Mouse (Mus musculus): Measurements from ENCODE around the gene Pitpnm3. TPM values are rescaled to one million over a fixed set of nuclear protein-coding genes. Genes with fewer than 3 reads are reported as not detected.
A peak's percentile ranks its signal among the peaks of the same experiment; 100 is the strongest.

Pitpnm3 gene
- polyA plus RNA-seq, 1 experiment from 2014 or later = 1.9 TPM

- WGBS = 72% methylated on average over 8 of the region's 8 CpGs
- no peak for ATAC-seq (ENCODE audit: borderline replicate concordance, extremely low read depth, low FRiP score, low TSS enrichment)
- Histone ChIP-seq H3K9me3 (0 out of 2 replicates have a peak, but pooled peaks cover 5% of the 10 kb centered on the region), H3K27me3 (no peaks in the 10 kb centered on the region), H3K36me3 (no peaks in the 10 kb centered on the region), H3K9ac (no peak overlapping the region), H3K4me3 (no peak overlapping the region), H3K4me2 (no peak overlapping the region), H3K27ac (no peak overlapping the region), H3K4me1 (no peaks in the 10 kb centered on the region)
These were observed 70.5 kb downstream of the Pitpnm3 start for GRCm38 (mm10) chr11:72065103-72065502.

- Histone ChIP-seq H3K36me3 (no peaks in the 10 kb centered on the region), H3K9ac (no peak overlapping the region), H3K4me1 (no peaks in the 10 kb centered on the region), H3K4me2 (no peak overlapping the region), H3K27me3 (no peaks in the 10 kb centered on the region), H3K27ac (no peak overlapping the region), H3K4me3 (no peak overlapping the region), H3K9me3 (0 out of 2 replicates have a peak, but pooled peaks cover 5% of the 10 kb centered on the region)
- WGBS = 73% methylated on average over 6 of the region's 6 CpGs
- no peak for ATAC-seq (ENCODE audit: borderline replicate concordance, extremely low read depth, low FRiP score, low TSS enrichment)
These were observed 71.2 kb downstream of the Pitpnm3 start for GRCm38 (mm10) chr11:72064414-72064813.

- no peak overlapping the region for H3K4me3 ChIP-seq
- WGBS = 63% methylated on average over 13 of the region's 13 CpGs
These were observed 74.4 kb downstream of the Pitpnm3 start for GRCm38 (mm10) chr11:72061093-72061620.

GRCm38 (mm10) chr11:72060416-72060815 is 75.2 kb downstream of the Pitpnm3 start:
- Histone ChIP-seq H3K9me3 (0 out of 2 replicates have a peak, but pooled peaks cover 5% of the 10 kb centered on the region), H3K36me3 (no peaks in the 10 kb centered on the region), H3K9ac (no peak overlapping the region), H3K4me2 (no peak overlapping the region), H3K4me3 (no peak overlapping the region), H3K27me3 (no peaks in the 10 kb centered on the region), H3K4me1 (no peaks in the 10 kb centered on the region), H3K27ac (no peak overlapping the region)
- WGBS = 64% methylated on average over 9 of the region's 9 CpGs
- ATAC-seq (ENCODE audit: borderline replicate concordance, extremely low read depth, low FRiP score, low TSS enrichment) = no peak

More at GRCm38 (mm10) chr11:72061093-72061620, 74.4 kb downstream of the Pitpnm3 start:
- no peaks in the 10 kb centered on the region for H3K36me3 ChIP-seq
- 0 out of 2 replicates have a peak, but pooled peaks cover 5% of the 10 kb centered on the region for H3K9me3 ChIP-seq
- no peak overlapping the region for H3K27ac ChIP-seq
- no peak for ATAC-seq (ENCODE audit: borderline replicate concordance, extremely low read depth, low FRiP score, low TSS enrichment)
- no peaks in the 10 kb centered on the region for H3K27me3 ChIP-seq
- H3K4me2 ChIP-seq = no peak overlapping the region
- no peaks in the 10 kb centered on the region for H3K4me1 ChIP-seq
- H3K9ac ChIP-seq = no peak overlapping the region

- no peak overlapping the region for H3K4me2 ChIP-seq
- H3K9me3 ChIP-seq = no peaks in the 10 kb centered on the region
- H3K27ac ChIP-seq = no peak overlapping the region
- H3K9ac ChIP-seq = no peak overlapping the region
- no peak overlapping the region for H3K4me3 ChIP-seq
- no peak for ATAC-seq (ENCODE audit: borderline replicate concordance, extremely low read depth, low FRiP score, low TSS enrichment)
- 57% methylated on average over 3 of the region's 3 CpGs for WGBS
- H3K36me3 ChIP-seq = no peaks in the 10 kb centered on the region
- no peaks in the 10 kb centered on the region for H3K27me3 ChIP-seq
- peaks cover 5% of the 10 kb centered on the region; the same call in 1 of the 2 replicates for H3K4me1 ChIP-seq
These were observed 78.4 kb downstream of the Pitpnm3 start for GRCm38 (mm10) chr11:72057166-72057565.

GRCm38 (mm10) chr11:72055176-72055575 is 80.4 kb downstream of the Pitpnm3 start:
- WGBS = 13% methylated on average over 2 of the region's 2 CpGs
- Histone ChIP-seq H3K27ac (no peak overlapping the region), H3K9ac (no peak overlapping the region), H3K9me3 (no peaks in the 10 kb centered on the region), H3K4me3 (no peak overlapping the region), H3K27me3 (peaks cover 16% of the 10 kb centered on the region; the same call in 1 of the 2 replicates), H3K4me2 (no peak overlapping the region), H3K36me3 (no peaks in the 10 kb centered on the region), H3K4me1 (peaks cover 17% of the 10 kb centered on the region)
- no peak for ATAC-seq (ENCODE audit: borderline replicate concordance, extremely low read depth, low FRiP score, low TSS enrichment)

GRCm38 (mm10) chr11:72052636-72053035 is 82.9 kb downstream of the Pitpnm3 start:
- Histone ChIP-seq H3K9ac (no peak overlapping the region), H3K4me2 (no peak overlapping the region), H3K27ac (no peak overlapping the region), H3K27me3 (peaks cover 16% of the 10 kb centered on the region; the same call in 1 of the 2 replicates), H3K4me3 (no peak overlapping the region), H3K9me3 (no peaks in the 10 kb centered on the region), H3K36me3 (0 out of 2 replicates have a peak, but pooled peaks cover 3% of the 10 kb centered on the region), H3K4me1 (peaks cover 21% of the 10 kb centered on the region)
- ATAC-seq (ENCODE audit: borderline replicate concordance, extremely low read depth, low FRiP score, low TSS enrichment) = no peak
- WGBS = 11% methylated on average over 5 of the region's 5 CpGs

GRCm38 (mm10) chr11:72052221-72052620 is 83.4 kb downstream of the Pitpnm3 start:
- H3K4me2 ChIP-seq = no peak overlapping the region
- no peak overlapping the region for H3K27ac ChIP-seq
- peaks cover 16% of the 10 kb centered on the region; the same call in 1 of the 2 replicates for H3K27me3 ChIP-seq
- no peaks in the 10 kb centered on the region for H3K9me3 ChIP-seq
- no peak for ATAC-seq (ENCODE audit: borderline replicate concordance, extremely low read depth, low FRiP score, low TSS enrichment)
- 61% methylated on average over 3 of the region's 3 CpGs for whole genome bisulfite sequencing
- no peak overlapping the region for H3K4me3 ChIP-seq
- H3K4me1 ChIP-seq = peaks cover 21% of the 10 kb centered on the region
- H3K36me3 ChIP-seq = peaks cover 7% of the 10 kb centered on the region; the same call in 1 of the 2 replicates
- no peak overlapping the region for H3K9ac ChIP-seq

GRCm38 (mm10) chr11:72050895-72051858 is 84.4 kb downstream of the Pitpnm3 start:
- peak overlapping the region; percentile 28 for H3K9ac ChIP-seq
- WGBS = 3% methylated on average over 45 of the region's 45 CpGs
- peak overlapping the region; percentile 74 for H3K4me2 ChIP-seq
- H3K4me3 ChIP-seq = peak overlapping the region; percentile 39
- peaks cover 21% of the 10 kb centered on the region for H3K4me1 ChIP-seq
- no peaks in the 10 kb centered on the region for H3K9me3 ChIP-seq
- no peak overlapping the region for H3K27ac ChIP-seq
- ATAC-seq (ENCODE audit: borderline replicate concordance, extremely low read depth, low FRiP score, low TSS enrichment) = peak; percentile 12; the same call in 1 of the 2 replicates
- H3K27me3 ChIP-seq = peaks cover 16% of the 10 kb centered on the region; the same call in 1 of the 2 replicates
- H3K36me3 ChIP-seq = peaks cover 17% of the 10 kb centered on the region

GRCm38 (mm10) chr11:72050168-72050894 is 85.2 kb downstream of the Pitpnm3 start:
- H3K4me3 ChIP-seq = peak overlapping the region; percentile 39
- 14% methylated on average over 14 of the region's 14 CpGs for WGBS
- no peak overlapping the region for H3K27ac ChIP-seq
- H3K4me2 ChIP-seq = peak overlapping the region; percentile 74
- ATAC-seq (ENCODE audit: borderline replicate concordance, extremely low read depth, low FRiP score, low TSS enrichment) = no peak
- H3K9ac ChIP-seq = peak overlapping the region; percentile 28; the same call in 1 of the 2 replicates
- peaks cover 21% of the 10 kb centered on the region for H3K4me1 ChIP-seq
- H3K36me3 ChIP-seq = peaks cover 26% of the 10 kb centered on the region
- H3K9me3 ChIP-seq = no peaks in the 10 kb centered on the region
- peaks cover 16% of the 10 kb centered on the region; the same call in 1 of the 2 replicates for H3K27me3 ChIP-seq

GRCm38 (mm10) chr11:72049171-72049759 is 86.3 kb downstream of the Pitpnm3 start:
- H3K27me3 ChIP-seq = peaks cover 16% of the 10 kb centered on the region; the same call in 1 of the 2 replicates
- no peak overlapping the region for H3K9ac ChIP-seq
- peaks cover 26% of the 10 kb centered on the region for H3K4me1 ChIP-seq
- peaks cover 33% of the 10 kb centered on the region for H3K36me3 ChIP-seq
- no peak overlapping the region for H3K4me2 ChIP-seq
- no peak; the same call in 1 of the 2 replicates for ATAC-seq (ENCODE audit: borderline replicate concordance, extremely low read depth, low FRiP score, low TSS enrichment)
- no peaks in the 10 kb centered on the region for H3K9me3 ChIP-seq
- H3K27ac ChIP-seq = no peak overlapping the region
- 62% methylated on average over 8 of the region's 8 CpGs for WGBS
- H3K4me3 ChIP-seq = no peak overlapping the region
